ENCODE assay signal across 8 mouse cellular contexts in genomic region chr4:135986301-135986942, GRCm38 (mm10). TPM values are rescaled to one million over a fixed set of nuclear protein-coding genes. Genes with fewer than 3 reads are reported as not detected.
DNase-seq lines count a peak whose midpoint lies in the region; ATAC-seq lines count a peak whose summit lies in the region.

No protein-coding gene starts in this region.

- peak overlapping the region; percentile 93 for H3K9ac ChIP-seq in neural tube, embryonic 11.5 days (ENCODE audit: low read length)
- H3K9ac ChIP-seq in midbrain, embryonic 16.5 days (ENCODE audit: low read depth, low read length), result peak overlapping the region; percentile 92

- no peaks in the 10 kb centered on the region; the same call in 1 of the 2 replicates for H3K36me3 ChIP-seq in neural tube, embryonic 11.5 days (ENCODE audit: control insufficient read depth, insufficient read depth, low read length)
- peaks cover 13% of the 10 kb centered on the region; the same call in 1 of the 2 replicates for H3K36me3 ChIP-seq in midbrain, embryonic 16.5 days (ENCODE audit: control insufficient read depth, insufficient read depth, low read length)

- intact Hi-C loops in left cerebral cortex, postnatal 14 days (cut with DNase I), result no loop called here

- H3K4me2 ChIP-seq in neural tube, embryonic 11.5 days (ENCODE audit: low read depth), result peak overlapping the region; percentile 78
- H3K4me2 ChIP-seq in midbrain, embryonic 16.5 days (ENCODE audit: low read length), result peak overlapping the region; percentile 76

- 8% methylated on average over 23 of the region's 23 CpGs for WGBS in neural tube, embryonic 11.5 days
- 5% methylated on average over 23 of the region's 23 CpGs for WGBS in midbrain, embryonic 16.5 days

- DNase-seq in adrenal gland, postnatal 14 days, result peak; percentile 32
- DNase-seq in adrenal gland, adult 8-10 months, result no peak
- DNase-seq in neural tube, embryonic 11.5 days (ENCODE audit: low spot score), result no peak
- no peak for DNase-seq in neural tube, embryonic 10.5 days (ENCODE audit: extremely low spot score, low spot score)
- no peak for DNase-seq in ovary, postnatal 14 days (ENCODE audit: low spot score)
- DNase-seq in left cerebral cortex, postnatal 14 days (ENCODE audit: low spot score in 2 of 2), result no peak

- H3K27me3 ChIP-seq in neural tube, embryonic 11.5 days (ENCODE audit: control insufficient read depth, insufficient read depth, low read length), result no peaks in the 10 kb centered on the region
- H3K27me3 ChIP-seq in midbrain, embryonic 16.5 days (ENCODE audit: control insufficient read depth, insufficient read depth, low read depth, low read length), result no peaks in the 10 kb centered on the region

- H3K4me1 ChIP-seq in neural tube, embryonic 11.5 days (ENCODE audit: control insufficient read depth, insufficient read depth, low read length), result peaks cover 7% of the 10 kb centered on the region; the same call in 1 of the 2 replicates
- H3K4me1 ChIP-seq in midbrain, embryonic 16.5 days (ENCODE audit: control insufficient read depth, insufficient read depth, low read length), result peaks cover 18% of the 10 kb centered on the region

- peak overlapping the region; percentile 62 for H3K4me3 ChIP-seq in neural tube, embryonic 11.5 days (ENCODE audit: low read depth, low read length)
- peak overlapping the region; percentile 94 for H3K4me3 ChIP-seq in midbrain, embryonic 16.5 days (ENCODE audit: low read depth, low read length)

- H3K27ac ChIP-seq in neural tube, embryonic 11.5 days (ENCODE audit: low read depth, low read length), result peak overlapping the region; percentile 36
- peak overlapping the region; percentile 88 for H3K27ac ChIP-seq in midbrain, embryonic 16.5 days (ENCODE audit: low read length)

- no peaks in the 10 kb centered on the region for H3K9me3 ChIP-seq in neural tube, embryonic 11.5 days (ENCODE audit: control insufficient read depth, low read length)
- no peaks in the 10 kb centered on the region for H3K9me3 ChIP-seq in midbrain, embryonic 16.5 days (replicated peaks; ENCODE audit: control insufficient read depth, low read length, poor library complexity, severe bottlenecking)

- 0 out of 2 replicates have a peak, but pooled peaks have one; percentile 13 for ATAC-seq in neural tube, embryonic 11.5 days (ENCODE audit: insufficient read depth, low FRiP score, low TSS enrichment)
- ATAC-seq in inflammation-experienced regulatory T-cells, adult 6 months, result peak; percentile 20
- ATAC-seq in midbrain, embryonic 16.5 days, result no peak

RNA-seq across cellular contexts. Expression of gene Pithd1, which starts 0.6 kb away (rescaled TPM):
- 27.1 and 33.8 TPM in 2 replicates for total RNA-seq in adrenal gland, postnatal 14 days (2021)
- total RNA-seq in adrenal gland, adult 8-10 months (2022), result 10 to 100 TPM; 31.8 to 51.8 (median 40.4) TPM
- polyA plus RNA-seq in neural tube, embryonic 11.5 days (2014; fragmentation: Nextera tagmentation; extraction: Ambion mirVana), result 60.0 and 60.6 TPM in 2 replicates
- polyA plus RNA-seq in inflammation-experienced regulatory T-cells, adult 6 months (2017; shearing (Covaris generic)), result 10 to 100 TPM in 1 of 3 experiments, 1 to 10 TPM in 2; 8.3 to 16.7 (median 9.8) TPM
- 68.3 and 72.0 TPM in 2 replicates for polyA plus RNA-seq in midbrain, embryonic 16.5 days (2015; fragmentation: Nextera tagmentation; extraction: Ambion mirVana)
- total RNA-seq in left cerebral cortex, postnatal 14 days (2021), result 10 to 100 TPM; 71.5 to 72.5 TPM

RNA-seq across cellular contexts. Expression of gene Lypla2, which starts 14.0 kb away (rescaled TPM):
- 57.2 and 63.9 TPM in 2 replicates for total RNA-seq in adrenal gland, postnatal 14 days (2021)
- 10 to 100 TPM; 79.7 to 84.5 (median 81.6) TPM for total RNA-seq in adrenal gland, adult 8-10 months (2022)
- 161 and 171 TPM in 2 replicates for polyA plus RNA-seq in neural tube, embryonic 11.5 days (2014; fragmentation: Nextera tagmentation; extraction: Ambion mirVana)
- 10 to 100 TPM; 61.2 to 78.8 (median 65.5) TPM for polyA plus RNA-seq in inflammation-experienced regulatory T-cells, adult 6 months (2017; shearing (Covaris generic))
- polyA plus RNA-seq in midbrain, embryonic 16.5 days (2015; fragmentation: Nextera tagmentation; extraction: Ambion mirVana), result 209 and 230 TPM in 2 replicates
- total RNA-seq in left cerebral cortex, postnatal 14 days (2021), result 10 to 100 TPM; 82.2 to 91.6 TPM

RNA-seq across cellular contexts. Expression of gene Gale, which starts 22.9 kb away (rescaled TPM):
- total RNA-seq in adrenal gland, postnatal 14 days (2021), result 16.4 and 16.6 TPM in 2 replicates
- 10 to 100 TPM; 12.5 to 23.3 (median 22.5) TPM for total RNA-seq in adrenal gland, adult 8-10 months (2022)
- 34.2 and 36.4 TPM in 2 replicates for polyA plus RNA-seq in neural tube, embryonic 11.5 days (2014; fragmentation: Nextera tagmentation; extraction: Ambion mirVana)
- 10 to 100 TPM; 14.2 to 26.3 (median 19.0) TPM for polyA plus RNA-seq in inflammation-experienced regulatory T-cells, adult 6 months (2017; shearing (Covaris generic))
- polyA plus RNA-seq in midbrain, embryonic 16.5 days (2015; fragmentation: Nextera tagmentation; extraction: Ambion mirVana), result 41.2 and 47.7 TPM in 2 replicates
- 10 to 100 TPM; 26.2 to 31.6 TPM for total RNA-seq in left cerebral cortex, postnatal 14 days (2021)

RNA-seq across cellular contexts. Expression of gene Eloa, which starts 35.1 kb away (rescaled TPM):
- total RNA-seq in adrenal gland, postnatal 14 days (2021), result 42.6 and 42.7 TPM in 2 replicates
- total RNA-seq in adrenal gland, adult 8-10 months (2022), result 10 to 100 TPM; 38.6 to 44.8 (median 43.9) TPM
- polyA plus RNA-seq in neural tube, embryonic 11.5 days (2014; fragmentation: Nextera tagmentation; extraction: Ambion mirVana), result 44.3 and 45.2 TPM in 2 replicates
- 10 to 100 TPM; 47.2 to 77.0 (median 56.2) TPM for polyA plus RNA-seq in inflammation-experienced regulatory T-cells, adult 6 months (2017; shearing (Covaris generic))
- polyA plus RNA-seq in midbrain, embryonic 16.5 days (2015; fragmentation: Nextera tagmentation; extraction: Ambion mirVana), result 26.7 and 28.7 TPM in 2 replicates
- total RNA-seq in left cerebral cortex, postnatal 14 days (2021), result 10 to 100 TPM; 27.6 to 28.2 TPM

RNA-seq across cellular contexts. Expression of gene Hmgcl, which starts 40.2 kb away (rescaled TPM):
- total RNA-seq in adrenal gland, postnatal 14 days (2021), result 64.6 and 76.0 TPM in 2 replicates
- 10 to 100 TPM; 51.7 to 68.6 (median 62.8) TPM for total RNA-seq in adrenal gland, adult 8-10 months (2022)
- 62.3 and 62.7 TPM in 2 replicates for polyA plus RNA-seq in neural tube, embryonic 11.5 days (2014; fragmentation: Nextera tagmentation; extraction: Ambion mirVana)
- polyA plus RNA-seq in inflammation-experienced regulatory T-cells, adult 6 months (2017; shearing (Covaris generic)), result 10 to 100 TPM; 70.5 to 83.4 (median 77.2) TPM
- polyA plus RNA-seq in midbrain, embryonic 16.5 days (2015; fragmentation: Nextera tagmentation; extraction: Ambion mirVana), result 59.3 and 68.6 TPM in 2 replicates
- 10 to 100 TPM; 28.3 to 30.9 TPM for total RNA-seq in left cerebral cortex, postnatal 14 days (2021)
